Mouse (Mus musculus) myocyte (in vitro differentiated cells): ENCODE results near the gene St6galnac3.

ENCODE experiments used
- CEBPB ChIP-seq: IDR thresholded peaks from 2 replicates; pipeline ENCODE4 v1.6.1; 2011; ENCODE audit warnings: mild to moderate bottlenecking, moderate library complexity; ENCODE audit not compliant: poor library complexity, insufficient read depth, severe bottlenecking
- E2F4 ChIP-seq: IDR thresholded peaks from one replicate; pipeline ENCODE4 v1.6.1; 2011; ENCODE audit warnings: mild to moderate bottlenecking, control low read depth, moderate library complexity; ENCODE audit not compliant: insufficient read depth
- MAX ChIP-seq: IDR thresholded peaks from one replicate; pipeline ENCODE4 v1.6.1; 2011; ENCODE audit warnings: low read depth, mild to moderate bottlenecking, control low read depth
- MYOD1 ChIP-seq, 3 experiments: IDR thresholded peaks; one replicate each; pipeline ENCODE4 v1.6.1; 2011; ENCODE audit warnings: control low read depth in 2 of 3, low read depth in 2 of 3, mild to moderate bottlenecking in 2 of 3, moderate library complexity in 1 of 3; ENCODE audit not compliant: insufficient read length in 2 of 3, control insufficient read depth in 1 of 3
- MYOG ChIP-seq, 3 experiments: IDR thresholded peaks; one replicate each; pipeline ENCODE4 v1.6.1; 2011; ENCODE audit warnings: control low read depth in 2 of 3, low read depth in 2 of 3, mild to moderate bottlenecking in 2 of 3; ENCODE audit not compliant: insufficient read length in 2 of 3, control insufficient read depth in 1 of 3, insufficient read depth in 1 of 3
- POLR2A ChIP-seq: IDR thresholded peaks from one replicate; pipeline ENCODE4 v1.6.1; 2011; ENCODE audit warnings: low read depth, mild to moderate bottlenecking, control low read depth, moderate library complexity; ENCODE audit not compliant: insufficient read length
- POLR2AphosphoS2 ChIP-seq: IDR thresholded peaks from one replicate; pipeline ENCODE4 v1.6.1; 2011; ENCODE audit warnings: low read depth, control low read depth; ENCODE audit not compliant: insufficient read length
- REST ChIP-seq: IDR thresholded peaks from one replicate; pipeline ENCODE4 v1.6.1; 2011; ENCODE audit warnings: mild to moderate bottlenecking, control low read depth, moderate library complexity; ENCODE audit not compliant: insufficient read depth, insufficient read length
- SRF ChIP-seq: IDR thresholded peaks from one replicate; pipeline ENCODE4 v1.6.1; 2011; ENCODE audit warnings: low read depth; ENCODE audit not compliant: control insufficient read depth, insufficient read length
- TCF12 ChIP-seq: IDR thresholded peaks from one replicate; pipeline ENCODE4 v1.6.1; 2011; ENCODE audit warnings: mild to moderate bottlenecking, control low read depth; ENCODE audit not compliant: poor library complexity, insufficient read depth, severe bottlenecking
- TCF3 ChIP-seq: IDR thresholded peaks from one replicate; pipeline ENCODE4 v1.6.1; 2011; ENCODE audit warnings: low read depth, control low read depth; ENCODE audit not compliant: insufficient read length
- USF1 ChIP-seq: IDR thresholded peaks from one replicate; pipeline ENCODE4 v1.6.1; 2011; ENCODE audit warnings: low read depth, mild to moderate bottlenecking, control low read depth, moderate library complexity

- no peak for TF ChIP-seq MAX
- TF ChIP-seq POLR2A, result no peak
- no peak for TF ChIP-seq POLR2AphosphoS2
- no peak for TF ChIP-seq REST
- no peak for TF ChIP-seq USF1
- TF ChIP-seq TCF12, result no peak
- no peak for TF ChIP-seq E2F4
- TF ChIP-seq MYOD1 (IDR thresholded peaks at IDR 0.05; ENCODE audit: control insufficient read depth in 1 of 3, insufficient read length in 2 of 3, low read depth in 2 of 3), result no peak
- TF ChIP-seq CEBPB, result no peak
- TF ChIP-seq MYOG (IDR thresholded peaks at IDR 0.05; ENCODE audit: control insufficient read depth in 1 of 3, insufficient read depth in 1 of 3, insufficient read length in 2 of 3, low read depth in 2 of 3), result no peak
- no peak for TF ChIP-seq TCF3
- TF ChIP-seq SRF, result no peak
Observed at GRCm38 (mm10) chr3:153538396-153538795, 186.6 kb downstream of the St6galnac3 start.
